Mouse (Mus musculus): ENCODE measurements around the gene Rai1.

GRCm38 (mm10) chr11:60155690-60156089, 50.9 kb downstream of the Rai1 start:
- TF ChIP-seq CTCF (IDR thresholded peaks at IDR 0.05; ENCODE audit: low read depth) (no peak), EP300 (IDR thresholded peaks at IDR 0.05; ENCODE audit: low read depth) (no peak)
